Mouse (Mus musculus) lung, adult 18-20 months (tissue): Measurements from ENCODE around the gene Ephb4.

Source experiments
- DNase-seq, 2 experiments: peaks; one replicate each; pipeline ENCODE4 v3.0.0; 2022; ENCODE audit warnings: mixed read lengths in 2 of 2

Gene Ephb4

DNA sequence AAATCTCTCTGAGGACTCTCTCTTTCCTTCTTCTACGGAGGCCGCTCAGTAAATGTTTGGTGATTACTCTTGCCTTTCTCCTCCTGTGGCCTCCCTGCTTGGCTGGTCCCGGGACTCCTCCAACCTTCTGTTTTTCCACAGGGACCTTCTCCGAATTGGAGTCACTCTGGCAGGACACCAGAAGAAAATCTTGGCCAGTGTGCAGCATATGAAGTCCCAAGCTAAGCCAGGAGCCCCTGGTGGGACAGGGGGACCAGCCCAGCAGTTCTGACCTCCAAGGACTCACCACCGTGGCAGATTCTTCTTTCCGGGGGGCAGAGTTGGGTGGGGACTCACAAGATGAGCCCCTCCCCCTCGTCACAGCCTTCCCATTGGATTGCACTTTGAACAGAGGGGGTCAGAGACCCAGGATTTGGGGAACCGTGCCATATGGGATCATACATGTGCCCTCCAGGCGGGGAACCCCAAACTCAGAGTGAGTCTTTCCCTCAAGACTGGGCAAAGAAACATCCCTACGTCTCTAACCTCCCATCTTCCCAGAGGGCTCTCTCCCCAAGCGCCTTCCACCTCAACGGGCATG, 23.6 kb downstream of the Ephb4 start:
- no peak for DNase-seq

DNA sequence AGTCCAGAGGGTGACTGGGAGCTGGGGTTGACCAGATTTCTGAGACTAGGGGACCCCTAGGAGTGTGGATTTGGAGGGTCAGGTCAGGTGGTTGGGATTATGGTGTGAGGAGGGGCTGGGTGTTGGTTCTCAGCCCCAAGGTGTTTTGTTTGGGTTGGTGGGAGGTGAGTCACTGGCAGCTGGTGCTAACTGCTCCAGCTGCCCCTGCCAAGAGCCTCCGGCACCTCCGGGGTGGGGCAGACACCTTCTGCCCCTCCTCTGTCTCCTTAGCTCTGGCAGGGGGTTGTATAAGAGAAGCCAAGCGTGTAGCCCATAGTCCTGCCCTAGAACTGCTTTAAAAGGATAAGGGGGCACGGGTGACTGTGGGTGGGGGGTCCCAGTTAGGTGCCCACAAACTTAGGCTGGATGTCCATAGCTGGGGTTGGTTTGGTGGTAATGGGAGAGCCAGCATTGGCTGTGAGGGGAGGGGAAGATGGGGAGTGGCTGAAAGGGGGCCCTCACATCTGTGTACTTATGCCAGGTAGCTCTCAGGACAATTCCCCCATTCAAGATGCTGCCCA, 24.7 kb downstream of the Ephb4 start:
- DNase-seq: no peak

- DNase-seq: peak; percentile 27 to 62
Measured at GRCm38 (mm10) chr5:137375627-137376026, 25.7 kb downstream of the Ephb4 start.

GRCm38 (mm10) chr5:137376198-137376597, 26.3 kb downstream of the Ephb4 start:
- DNase-seq: peak; percentile 61 to 79

- no peak for DNase-seq
Measured at GRCm38 (mm10) chr5:137376722-137377121, 26.8 kb downstream of the Ephb4 start.

GRCm38 (mm10) chr5:137377176-137377575, 27.3 kb downstream of the Ephb4 start:
- DNase-seq: no peak

DNA sequence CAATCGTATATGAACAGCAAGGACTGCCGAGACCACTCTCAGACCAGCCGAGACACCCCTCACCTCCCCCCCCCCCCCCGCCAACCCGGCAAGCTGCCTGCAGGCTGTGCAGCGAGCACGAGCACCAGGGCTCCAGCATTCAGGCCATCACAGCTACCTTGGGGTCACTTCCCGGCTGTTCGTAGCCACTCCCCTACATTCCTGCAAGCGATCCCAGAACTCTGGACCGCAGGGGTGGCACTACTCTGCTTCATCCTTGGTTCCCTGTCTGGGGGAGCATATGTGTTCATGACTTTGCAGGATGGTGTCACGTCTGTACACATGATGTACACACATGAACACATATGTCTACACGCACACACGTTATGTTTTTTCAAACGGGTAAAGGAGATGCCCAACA, 27.7 kb downstream of the Ephb4 start:
- DNase-seq: no peak

- peak; percentile 60 to 70 for DNase-seq
Measured at GRCm38 (mm10) chr5:137381152-137381551, 31.2 kb downstream of the Ephb4 start.

DNA sequence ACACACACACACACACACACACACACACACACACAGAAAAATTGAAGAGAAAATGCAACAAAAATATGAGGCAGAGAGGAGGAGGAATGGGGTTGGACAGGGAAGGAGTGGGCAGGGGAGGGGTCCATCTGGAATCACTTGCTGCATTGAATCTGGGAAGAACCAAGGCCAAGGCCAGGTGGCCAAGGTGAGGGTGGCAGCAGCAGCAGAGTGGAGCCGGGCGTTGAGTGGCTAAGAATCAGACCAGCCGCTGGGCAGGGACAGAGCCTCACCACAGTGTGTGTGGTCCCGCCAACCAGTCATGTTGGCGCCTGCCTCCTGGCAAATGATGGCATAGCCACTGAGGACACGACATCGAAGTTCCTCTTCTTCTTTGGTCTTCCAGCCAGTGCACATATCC, 33.5 kb downstream of the Ephb4 start:
- no peak for DNase-seq

- DNase-seq: no peak
Measured at GRCm38 (mm10) chr5:137386712-137387111, 36.8 kb downstream of the Ephb4 start.

DNA sequence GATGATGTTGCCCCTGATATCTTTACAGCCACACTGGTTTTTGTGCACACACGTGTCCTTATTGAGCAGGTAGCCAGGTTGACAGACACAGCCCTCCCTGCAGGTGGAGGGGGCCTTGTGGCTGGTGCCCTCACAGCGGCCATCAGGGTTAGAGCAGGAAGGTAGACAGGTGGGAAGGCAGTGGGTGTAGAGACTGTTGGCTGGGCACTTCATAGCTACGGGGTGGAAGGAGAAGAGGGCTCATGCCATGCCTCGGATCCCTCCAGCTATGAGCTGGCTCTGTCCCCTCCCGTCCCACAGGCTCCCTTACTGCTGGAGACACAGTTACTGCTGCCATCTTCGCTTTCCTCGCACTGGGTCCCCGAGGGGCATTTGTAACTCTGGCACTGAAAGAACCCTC, 41.7 kb downstream of the Ephb4 start:
- no peak for DNase-seq

GRCm38 (mm10) chr5:137394456-137394855, 44.5 kb downstream of the Ephb4 start:
- no peak for DNase-seq

- DNase-seq: no peak
Measured at GRCm38 (mm10) chr5:137404081-137404480, 54.2 kb downstream of the Ephb4 start.

DNA sequence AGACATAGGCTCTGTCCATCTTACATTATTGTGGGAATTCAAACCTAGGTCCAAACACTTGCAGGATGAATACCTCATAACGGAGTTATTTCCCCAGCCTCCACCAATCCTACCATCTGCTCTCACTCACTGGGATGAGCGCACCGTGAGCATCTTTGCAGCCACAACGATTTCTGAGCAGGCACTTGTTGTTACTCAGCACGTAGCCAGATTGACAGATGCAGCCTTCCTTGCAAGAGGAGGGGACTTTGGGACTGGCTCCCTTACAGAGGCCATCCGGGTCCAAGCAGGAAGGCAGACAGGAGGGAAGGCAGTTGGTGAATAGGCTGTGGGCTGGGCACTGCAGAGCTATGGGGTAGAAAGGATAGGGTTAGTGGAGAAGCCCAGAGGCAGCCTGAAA, 59.5 kb downstream of the Ephb4 start:
- DNase-seq: no peak

DNA sequence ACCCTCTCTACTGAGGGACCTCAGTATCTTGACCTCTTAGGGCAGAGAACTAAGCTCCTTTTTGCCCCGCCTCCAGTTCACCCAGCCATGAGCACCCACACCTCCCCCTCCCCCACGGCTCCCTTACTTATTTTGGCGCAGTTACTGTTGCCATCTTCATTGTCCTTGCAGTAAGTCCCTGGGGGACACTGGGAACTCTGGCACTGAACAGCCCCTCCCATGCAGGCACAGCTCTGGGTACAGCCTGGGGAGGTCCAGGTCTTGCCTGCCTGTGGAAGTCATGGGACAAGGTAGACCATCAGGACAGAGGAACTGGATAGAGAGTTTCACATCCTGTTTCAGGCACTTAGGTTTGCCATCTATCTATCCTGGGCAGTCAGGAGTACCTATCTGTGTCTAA, 60.2 kb downstream of the Ephb4 start:
- DNase-seq: no peak

DNA sequence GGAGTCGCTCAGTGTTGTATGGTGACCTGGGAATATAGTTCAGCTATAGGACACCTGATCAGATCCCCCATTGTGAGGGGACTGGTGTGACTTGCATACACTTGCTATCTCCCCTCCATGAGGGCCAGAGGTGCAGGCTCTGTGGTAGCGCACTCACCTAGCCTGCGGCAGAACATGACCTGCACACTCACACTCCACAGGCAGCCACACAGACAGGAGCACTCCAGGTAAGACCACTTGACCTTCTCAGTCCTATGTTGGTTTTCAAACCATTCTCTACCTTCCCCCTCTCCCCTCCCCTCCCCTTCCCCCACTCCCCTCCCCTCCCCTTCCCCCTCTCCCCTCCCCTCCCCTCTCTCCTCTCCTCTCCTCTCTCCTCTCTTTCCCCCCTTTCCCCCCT, 60.6 kb downstream of the Ephb4 start:
- DNase-seq: no peak

GRCm38 (mm10) chr5:137411235-137411634, 61.3 kb downstream of the Ephb4 start:
- DNase-seq: peak in 1 of 2 experiments; percentile 10

DNA sequence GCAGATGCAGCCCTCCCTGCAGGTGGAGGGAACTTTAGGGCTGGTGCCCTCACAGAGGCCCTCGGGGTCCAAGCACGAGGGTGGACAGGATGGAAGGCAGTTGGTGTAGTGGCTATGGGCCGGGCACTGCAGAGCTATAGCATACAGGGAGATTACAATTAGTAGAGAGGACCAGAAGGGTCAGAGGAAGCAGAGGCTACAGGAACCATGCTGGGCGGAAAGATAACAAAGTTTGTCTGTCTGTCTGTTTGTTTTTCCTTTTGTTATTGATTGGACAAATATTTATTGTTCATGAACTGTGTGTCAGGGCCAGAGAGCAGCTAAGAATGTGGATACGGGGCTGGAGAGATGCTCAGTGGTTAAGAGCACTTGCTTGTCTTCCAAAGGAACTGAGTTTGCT, 64.3 kb downstream of the Ephb4 start:
- DNase-seq: no peak

- DNase-seq: peak; percentile 25 to 43
Measured at GRCm38 (mm10) chr5:137419105-137419504, 69.2 kb downstream of the Ephb4 start.

DNA sequence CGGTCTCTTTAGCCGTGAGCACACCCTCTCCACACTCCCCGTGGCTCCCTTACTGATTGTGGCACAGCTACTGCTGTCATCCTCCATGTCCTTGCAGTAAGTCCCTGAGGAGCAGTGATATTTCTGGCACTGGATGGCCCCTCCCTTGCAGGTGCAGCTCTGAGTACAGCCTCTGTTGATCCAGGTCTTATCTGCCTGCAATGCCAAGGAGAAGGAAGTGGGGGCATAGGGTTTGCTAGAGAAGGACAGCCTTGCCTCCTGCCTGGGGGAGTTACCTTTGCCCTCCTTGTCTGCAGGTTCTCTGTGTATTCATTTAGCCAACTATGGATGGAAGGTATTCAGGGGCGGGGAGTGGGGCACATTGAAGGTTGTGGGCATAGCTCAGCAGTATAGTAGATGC, 69.9 kb downstream of the Ephb4 start:
- no peak for DNase-seq

DNA sequence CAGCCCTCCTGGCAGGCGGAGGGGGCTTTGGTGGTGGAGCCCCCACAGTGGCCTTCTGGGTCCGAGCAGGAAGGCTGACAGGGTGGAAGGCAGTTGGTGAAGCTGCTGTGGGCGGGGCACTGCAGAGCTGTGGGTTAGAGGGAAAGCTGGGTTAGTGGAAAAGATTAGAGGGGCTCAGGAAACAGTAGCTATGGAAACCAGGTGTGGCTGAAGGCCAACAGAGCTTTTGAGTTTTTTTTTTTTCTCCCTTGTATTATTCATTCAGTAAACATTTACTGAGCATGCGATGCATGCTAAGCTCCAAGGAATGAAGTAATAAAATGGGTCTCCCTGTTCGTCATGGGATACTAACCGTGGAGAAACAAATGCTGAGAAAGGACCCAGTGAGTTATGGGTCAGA, 75.7 kb downstream of the Ephb4 start:
- DNase-seq: no peak
